Mouse (Mus musculus) kidney, adult 18-20 months (tissue): ENCODE data around the gene Rmi2.
"Not testable (repeated sequence)": the region's sequence is repeated elsewhere in the genome, so short reads cannot be mapped to it uniquely, and the experiment has no call there.

Experiments
- DNase-seq: peaks from one replicate; pipeline ENCODE4 v3.0.0; 2021

Gene Rmi2

DNA sequence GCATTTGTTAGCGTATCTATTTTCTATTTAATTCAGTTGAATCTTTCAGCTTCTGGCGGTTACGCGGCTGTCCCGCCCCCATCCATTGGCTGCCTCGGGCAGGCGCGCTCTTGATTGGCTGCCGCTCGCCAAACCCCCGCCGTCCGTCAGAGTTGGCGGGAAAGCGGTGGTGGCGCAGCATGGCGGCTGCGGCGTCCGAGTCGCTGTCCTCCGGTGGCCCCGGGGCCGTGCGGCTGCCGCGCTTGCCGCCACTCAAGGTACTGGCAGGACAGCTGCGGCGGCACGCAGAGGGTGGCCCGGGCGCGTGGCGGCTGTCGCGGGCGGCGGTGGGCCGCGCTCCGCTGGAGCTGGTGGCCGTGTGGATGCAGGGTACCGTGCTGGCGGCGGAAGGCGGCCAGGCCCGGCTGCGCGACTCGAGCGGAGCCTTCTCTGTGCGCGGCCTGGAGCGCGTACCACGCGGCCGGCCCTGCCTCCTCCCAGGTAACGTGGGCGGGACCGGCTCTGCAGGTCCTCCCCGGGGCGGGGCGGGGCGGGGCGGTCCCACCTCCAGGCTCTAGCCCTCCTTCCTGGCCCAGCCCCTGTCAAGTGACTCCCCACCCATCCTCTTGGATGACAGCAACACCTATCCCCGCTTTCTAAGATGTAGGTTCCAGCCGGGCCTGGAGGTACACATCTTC lies at the start of gene Rmi2:
TSS of gene Rmi2 (plus strand) at position 149 of the 677 bp plus-strand sequence.
- peak; percentile 87 for DNase-seq

DNA sequence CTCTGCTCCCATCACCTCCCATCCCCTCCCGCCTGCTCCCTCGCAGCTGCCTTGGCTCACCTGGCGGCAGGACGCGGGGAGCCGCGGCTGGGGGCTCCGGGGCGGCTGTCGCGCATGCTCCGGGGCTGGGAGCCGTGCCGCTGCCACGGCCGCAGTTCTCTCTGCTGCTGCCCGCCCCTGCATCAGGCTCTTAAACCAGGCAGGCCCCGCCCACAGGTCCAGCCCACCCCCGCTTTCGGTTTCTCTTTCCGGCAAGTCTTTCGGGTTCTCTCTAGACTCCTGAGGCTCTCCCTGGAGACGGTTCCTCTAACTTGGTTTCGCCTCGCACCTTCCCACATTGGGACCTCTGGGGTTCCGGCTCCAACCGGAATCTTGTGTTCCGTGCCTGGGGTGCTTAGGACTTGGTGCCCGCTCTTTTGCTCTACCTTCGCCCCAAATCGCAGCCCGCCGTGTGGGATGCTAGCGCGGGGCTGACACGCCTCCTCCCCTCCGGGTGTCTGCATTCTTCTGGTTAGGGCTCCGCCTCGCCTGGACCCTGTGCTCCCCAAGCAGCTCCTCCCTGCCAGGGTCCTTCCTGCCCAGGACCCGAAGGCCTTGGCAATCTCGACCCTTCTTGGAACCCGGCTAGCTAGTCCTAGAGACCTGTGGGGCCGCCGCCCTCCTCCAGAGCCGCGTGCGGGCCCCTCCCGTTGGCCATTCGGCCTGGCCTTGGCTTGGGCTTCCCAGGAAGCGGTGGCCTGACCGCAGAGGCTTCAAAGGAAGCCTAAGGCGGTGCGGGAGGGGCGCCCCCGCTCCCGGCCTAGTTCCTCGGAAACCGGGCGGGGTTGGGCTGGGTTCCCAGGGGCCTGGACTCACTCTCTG lies 49.3 kb upstream of the Rmi2 start, which contains the start of gene Socs1:
TSS of gene Socs1 (minus strand) at position 166 of the 861 bp plus-strand sequence.
- peak; percentile 88 for DNase-seq

DNA sequence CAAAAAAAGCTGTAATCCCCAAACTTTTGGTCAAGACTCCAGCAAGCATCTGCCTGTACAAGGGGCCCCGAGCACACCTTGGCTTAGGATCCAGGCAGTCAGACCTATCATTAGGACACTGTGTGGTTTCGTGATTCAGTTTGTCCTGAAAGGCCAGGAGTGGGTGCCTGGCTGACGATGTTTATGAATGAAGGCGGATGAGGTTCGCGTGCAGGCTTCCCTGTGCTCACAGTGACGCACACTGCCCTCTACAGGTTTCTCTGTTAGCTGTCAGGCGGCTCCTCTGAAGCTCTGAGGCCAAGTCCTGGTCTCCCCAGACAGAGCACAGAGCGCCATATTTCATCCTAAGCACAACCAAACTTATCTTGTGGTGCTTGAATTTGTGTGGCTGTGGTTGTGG lies 48.6 kb upstream of the Rmi2 start:
- peak; percentile 81 for DNase-seq

DNA sequence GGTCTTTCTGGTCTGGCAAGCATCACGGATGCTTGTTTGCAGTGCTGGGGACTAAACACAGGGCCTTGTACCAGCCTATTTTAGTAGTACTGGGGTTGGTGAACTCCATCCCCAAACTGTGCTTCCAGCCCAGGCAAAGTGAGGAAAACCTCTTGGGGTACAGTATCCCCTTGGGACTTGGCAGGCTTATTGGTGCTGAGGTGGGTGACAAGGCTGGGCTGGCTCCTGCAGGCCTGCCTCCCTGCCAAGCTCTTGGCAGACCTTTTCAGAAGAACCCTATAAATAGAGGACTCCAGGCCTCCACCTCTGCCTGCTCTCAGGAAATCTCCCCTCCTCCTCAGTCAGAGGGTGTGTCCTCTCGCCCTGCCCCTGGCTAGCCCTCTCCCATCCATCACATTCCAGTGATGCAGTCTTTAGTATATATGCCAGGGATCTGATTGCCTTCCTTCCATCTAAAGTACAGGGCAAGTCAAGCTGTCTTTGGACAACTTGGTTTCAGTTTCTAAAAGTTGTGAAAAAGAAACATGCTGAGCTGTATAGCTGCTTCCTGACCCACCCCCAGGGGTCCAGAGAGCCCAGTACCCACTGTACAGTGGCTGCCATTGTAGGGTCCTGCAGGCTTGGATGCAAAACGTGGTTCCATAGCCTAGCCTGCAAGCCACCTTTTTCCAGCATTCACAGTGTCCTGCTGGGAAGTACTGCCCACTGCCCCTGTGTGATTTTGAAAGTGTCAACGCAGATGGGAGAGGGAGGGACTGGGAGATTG lies 47.9 kb upstream of the Rmi2 start:
- no peak for DNase-seq

- no peak for DNase-seq
Measured at GRCm38 (mm10) chr16:10787548-10788058, 47.3 kb upstream of the Rmi2 start.

DNA sequence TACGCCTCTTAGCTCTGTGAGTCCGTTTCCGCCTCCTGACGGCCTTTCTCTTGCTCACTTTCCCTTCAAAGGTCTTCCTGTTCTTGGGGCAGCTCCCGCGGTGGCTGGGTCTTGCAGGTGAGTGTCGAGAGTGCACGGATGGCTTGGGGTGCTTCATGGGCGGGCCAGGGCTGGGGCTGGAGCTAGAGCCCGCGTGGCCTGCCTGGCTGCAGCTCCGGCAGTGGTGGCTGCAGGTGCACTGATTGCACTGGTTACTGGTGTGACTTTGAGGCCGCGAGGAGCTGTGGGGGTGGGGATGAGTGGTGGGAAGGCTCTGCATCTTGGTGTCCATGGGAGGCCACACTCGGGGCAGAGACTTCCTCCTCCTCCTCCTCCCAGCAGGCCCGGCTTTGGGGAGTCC lies 46.6 kb upstream of the Rmi2 start, which contains the start of gene Tnp2:
TSS of gene Tnp2 (minus strand) at position 390 of the 400 bp plus-strand sequence.
- DNase-seq: no peak

DNA sequence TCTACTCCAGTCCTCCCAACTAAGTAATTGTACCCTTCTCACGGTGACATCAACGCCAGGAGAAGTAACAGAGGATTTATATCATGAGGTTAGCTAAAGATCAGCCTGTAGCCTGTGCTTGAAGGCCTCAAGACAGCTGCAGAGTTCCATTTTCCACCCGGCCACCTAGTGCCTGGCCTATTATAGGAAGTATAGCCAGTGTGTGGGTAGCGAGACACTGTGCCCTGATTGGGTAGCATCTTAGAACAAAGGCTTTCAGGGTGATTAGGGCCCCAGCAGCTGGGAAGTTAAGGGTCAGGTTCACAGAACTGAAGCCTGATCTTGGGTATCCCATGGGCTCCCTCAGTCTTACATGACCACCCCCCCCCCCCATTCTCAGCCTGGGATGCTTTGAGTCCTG lies 46.0 kb upstream of the Rmi2 start:
- no peak for DNase-seq

DNA sequence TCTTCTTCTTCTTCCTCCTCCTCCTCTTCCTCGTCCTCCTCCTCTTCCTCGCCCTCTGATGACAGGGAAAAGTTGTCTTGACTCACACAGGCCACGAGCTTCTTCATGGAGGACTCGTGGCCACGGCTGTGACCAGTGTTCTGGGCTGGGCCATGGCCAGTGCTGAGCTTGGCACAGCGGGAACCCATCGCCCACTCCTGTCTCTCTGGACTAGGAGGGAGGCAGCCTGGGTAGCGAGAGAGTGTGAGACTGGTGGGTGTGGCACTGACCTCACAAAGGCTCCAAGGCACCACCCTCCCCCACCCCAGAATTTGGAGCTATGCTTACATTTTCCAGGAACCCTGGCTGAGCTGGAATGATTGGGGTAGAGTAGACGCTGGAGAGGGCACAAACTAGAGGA lies 44.2 kb upstream of the Rmi2 start, which contains the start of gene Prm3:
TSS of gene Prm3 (minus strand) at position 213 of the 400 bp plus-strand sequence.
- DNase-seq: no peak

GRCm38 (mm10) chr16:10796034-10796433 lies 38.8 kb upstream of the Rmi2 start, which contains the start of gene Prm2:
TSS of gene Prm2 (minus strand) at chr16:10796134.
- no peak for DNase-seq

DNA sequence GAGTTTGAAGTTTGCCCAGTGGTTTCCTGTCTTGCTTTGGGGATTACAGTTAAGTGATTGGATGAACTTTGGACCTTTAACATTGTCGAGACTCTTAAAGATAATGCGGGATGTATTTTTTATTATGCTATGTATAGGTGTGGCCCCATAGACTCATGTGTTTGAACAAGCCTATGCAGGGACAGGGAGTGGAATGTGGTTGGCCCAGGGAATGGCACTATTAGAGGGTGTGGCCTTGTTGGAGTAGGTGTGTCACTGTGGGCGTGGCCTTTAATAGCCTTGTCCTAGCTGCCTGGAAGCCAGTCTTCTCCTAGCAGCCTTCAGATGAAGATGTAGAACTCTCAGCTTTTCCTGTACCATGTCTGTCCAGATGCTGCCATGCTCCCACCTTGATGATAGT lies 32.4 kb upstream of the Rmi2 start:
- DNase-seq: not testable (repeated sequence)

GRCm38 (mm10) chr16:10805789-10806527 lies 28.9 kb upstream of the Rmi2 start, which contains the start of gene Prm1:
TSS of gene Prm1 (minus strand) at chr16:10805839.
- no peak for DNase-seq

DNA sequence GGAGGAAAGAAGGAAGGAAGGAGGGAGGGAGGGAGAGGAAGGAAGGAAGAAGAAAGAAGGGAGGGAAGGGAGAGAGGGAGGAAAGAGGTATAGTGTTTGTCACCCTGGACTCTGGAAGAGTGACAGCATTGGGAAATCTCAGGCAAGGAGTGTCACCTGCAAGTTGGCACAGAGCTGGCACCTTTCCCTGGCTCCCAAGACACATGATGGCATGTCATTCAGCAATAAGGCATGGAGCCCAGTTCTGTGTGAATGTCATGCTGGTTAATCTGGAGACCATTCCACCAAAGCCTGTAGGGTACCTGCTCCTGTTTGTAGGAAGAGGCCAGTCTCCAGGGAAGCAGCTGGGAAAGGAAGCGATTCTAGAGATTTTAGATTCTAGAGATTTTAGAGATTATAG lies 24.5 kb upstream of the Rmi2 start:
- DNase-seq: no peak

GRCm38 (mm10) chr16:10812865-10813371 lies 21.9 kb upstream of the Rmi2 start, which contains the start of gene Gm11172:
TSS of gene Gm11172 (plus strand) at chr16:10812915.
- no peak for DNase-seq

GRCm38 (mm10) chr16:10813726-10814125 lies 21.1 kb upstream of the Rmi2 start:
- DNase-seq: no peak

GRCm38 (mm10) chr16:10814864-10815263 lies 20.0 kb upstream of the Rmi2 start:
- DNase-seq: no peak

DNA sequence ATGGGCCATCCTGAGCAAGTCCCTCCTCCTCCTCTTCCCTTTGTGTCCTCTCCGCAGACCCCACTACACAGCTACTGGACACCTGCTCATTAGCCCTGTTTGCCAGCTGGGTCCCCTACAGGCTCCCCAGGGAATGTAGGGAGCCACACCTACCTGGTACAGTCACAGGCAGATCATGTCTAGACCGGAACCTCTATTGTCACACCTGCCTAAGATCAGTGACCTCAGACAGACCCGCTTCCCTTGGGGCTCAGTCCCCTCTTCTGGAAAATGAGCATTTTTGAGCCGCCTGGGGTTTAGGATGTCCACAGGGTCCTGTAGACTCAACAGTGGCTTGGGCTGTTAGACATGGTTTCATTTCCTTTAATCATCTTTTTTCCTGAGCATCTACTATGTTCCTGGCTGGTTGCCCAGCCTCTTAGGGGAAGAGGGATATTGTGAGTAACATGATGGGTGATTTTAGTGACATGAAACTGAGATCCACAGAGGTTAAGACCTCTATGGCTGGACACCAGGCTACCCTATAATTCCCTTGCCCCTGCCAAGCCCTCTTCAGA lies 16.2 kb upstream of the Rmi2 start:
- DNase-seq: no peak

DNA sequence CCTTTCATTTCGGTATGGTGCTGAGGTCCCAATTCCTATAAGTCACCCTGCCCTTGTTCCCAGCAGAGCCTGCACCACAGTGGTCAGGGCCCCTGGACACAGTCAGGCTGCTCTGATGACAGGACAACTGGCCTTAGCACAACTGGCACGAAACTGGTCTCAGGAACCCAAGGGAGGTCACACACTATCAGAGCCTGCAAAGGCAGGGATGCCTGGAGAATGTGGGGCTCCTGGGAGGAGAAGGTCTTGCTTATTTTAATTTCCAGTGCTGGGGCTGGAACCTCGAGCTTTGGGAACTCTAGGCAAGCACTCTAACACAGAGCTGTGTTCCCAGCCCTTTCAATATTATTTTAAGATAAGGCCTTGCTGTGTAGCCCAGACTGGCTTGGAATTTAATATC lies 14.9 kb upstream of the Rmi2 start:
- no peak for DNase-seq

DNA sequence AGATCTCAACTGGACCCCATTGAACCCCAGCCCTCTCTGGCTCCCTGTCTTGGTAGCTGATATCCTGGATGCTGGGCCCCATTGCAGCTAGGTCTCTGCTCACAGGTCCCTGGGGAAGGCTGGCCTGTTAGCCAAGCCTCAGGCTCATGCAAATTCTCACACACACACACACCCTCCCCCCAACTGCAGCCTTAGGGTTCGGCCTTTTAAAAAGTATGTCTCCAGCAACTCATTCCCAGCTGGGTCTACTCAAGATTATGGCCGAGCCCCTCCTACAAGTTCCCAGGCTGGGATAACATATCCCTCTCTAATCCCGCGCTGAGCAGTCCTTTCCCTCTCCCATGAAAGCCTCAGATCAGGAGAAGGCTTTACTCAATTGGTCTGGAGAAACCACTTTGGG lies 13.5 kb upstream of the Rmi2 start:
- DNase-seq: no peak

- DNase-seq: no peak
Measured at GRCm38 (mm10) chr16:10824536-10824935, 10.3 kb upstream of the Rmi2 start.

GRCm38 (mm10) chr16:10825840-10826239 lies 9.0 kb upstream of the Rmi2 start:
- no peak for DNase-seq

- DNase-seq: no peak
Measured at GRCm38 (mm10) chr16:10827269-10827668, 7.6 kb upstream of the Rmi2 start.
